Mouse (Mus musculus) liver, embryonic 13.5 days (tissue): Measurements from ENCODE around the gene Olfr325. TPM values are rescaled to one million over a fixed set of nuclear protein-coding genes. Genes with fewer than 3 reads are reported as not detected.
"Not testable (repeated sequence)": the region's sequence is repeated elsewhere in the genome, so short reads cannot be mapped to it uniquely, and the experiment has no call there.

Experiments
- ATAC-seq: fragments of 200-750 bp; cut with Nextera tagmentation; 2 replicates; pipeline ENCODE4 v1.8.0; 2017; ENCODE audit warnings: low read depth, mild to moderate bottlenecking, moderate number of reproducible peaks, moderate library complexity
- DNase-seq: peaks from one replicate; pipeline ENCODE4 v3.0.0; 2022
- H3K27ac ChIP-seq: fragments of 300-500 bp; sonication (generic); 2 replicates; pipeline ENCODE4 v1.5.1; 2015; ENCODE audit warnings: moderate library complexity, mild to moderate bottlenecking, inconsistent platforms
- H3K27me3 ChIP-seq: fragments of 300-500 bp; sonication (generic); 2 replicates; pipeline ENCODE4 v1.6.1; 2015; ENCODE audit warnings: mild to moderate bottlenecking, inconsistent platforms
- H3K36me3 ChIP-seq: fragments of 300-500 bp; sonication (generic); 2 replicates; pipeline ENCODE4 v1.6.1; 2015; ENCODE audit warnings: mild to moderate bottlenecking, inconsistent platforms
- H3K4me1 ChIP-seq: fragments of 300-500 bp; sonication (generic); replicated peaks from 2 replicates; pipeline ENCODE4 v1.6.1; 2015; ENCODE audit warnings: inconsistent platforms
- H3K4me2 ChIP-seq: fragments of 300-500 bp; sonication (generic); 2 replicates; pipeline ENCODE4 v1.6.1; 2015; ENCODE audit warnings: inconsistent platforms, mild to moderate bottlenecking, moderate library complexity
- H3K4me3 ChIP-seq: fragments of 300-500 bp; sonication (generic); replicated peaks from 2 replicates; pipeline ENCODE4 v1.5.1; 2015; ENCODE audit warnings: mild to moderate bottlenecking, inconsistent platforms
- H3K9ac ChIP-seq: fragments of 300-500 bp; sonication (generic); 2 replicates; pipeline ENCODE4 v1.6.1; 2015; ENCODE audit warnings: mild to moderate bottlenecking, inconsistent platforms
- H3K9me3 ChIP-seq: fragments of 300-500 bp; sonication (generic); replicated peaks from 2 replicates; pipeline ENCODE4 v1.6.1; 2016; ENCODE audit warnings: inconsistent platforms
- WGBS: fragments of 180-500 bp; shearing (Covaris S2); methylation state at CpG from one replicate; pipeline ENCODE4 v1.1.7; 2015; ENCODE audit not compliant: insufficient replicate concordance; 5-methylcytosine and 5-hydroxymethylcytosine counted together
- polyA plus RNA-seq: library from polyadenylated mRNA; unstranded; fragments of >200 nt; fragmentation: Nextera tagmentation; extraction: Ambion mirVana; gene quantifications from 2 replicates; pipeline ENCODE4 v1.2.1, GENCODE M21; 2015

Olfr325 gene
- not detected in 2 replicates for polyA plus RNA-seq

DNA sequence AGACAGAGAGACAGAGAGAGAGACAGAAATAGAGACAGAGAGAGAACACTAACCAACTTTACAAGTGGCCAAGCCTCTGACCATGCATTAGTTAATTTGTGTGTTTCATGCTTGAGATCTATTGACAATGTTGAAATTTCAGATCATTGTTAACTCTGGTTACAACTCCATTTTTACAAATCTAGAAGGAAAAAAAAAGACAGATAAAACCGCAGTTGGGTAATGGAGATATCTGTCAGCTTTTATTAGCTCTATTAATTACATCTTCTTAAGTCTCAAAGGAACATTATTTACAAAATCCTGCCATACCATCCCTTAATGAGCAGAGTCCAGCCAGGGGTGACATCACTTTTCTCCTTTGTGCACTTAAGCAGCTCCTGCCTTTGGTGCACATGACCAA, at the start of gene Olfr325:
TSS of gene Olfr325 (plus strand) at position 301 of the 400 bp plus-strand sequence.
- H3K9me3 ChIP-seq, result no peaks in the 10 kb centered on the region
- no peak for ATAC-seq
- no peak for DNase-seq
- H3K4me3 ChIP-seq, result no peak within 1 kb of the TSS
- no peak within 1 kb of the TSS for H3K9ac ChIP-seq
- peaks cover 4% of the 10 kb centered on the region; the same call in 1 of the 2 replicates for H3K27me3 ChIP-seq
- 56% methylated on average over 1 of the region's 1 CpGs for WGBS
- no peak within 1 kb of the TSS for H3K27ac ChIP-seq
- no peak within 1 kb of the TSS for H3K4me2 ChIP-seq
- H3K36me3 ChIP-seq, result no peaks in the 10 kb centered on the region
- no peaks in the 10 kb centered on the region for H3K4me1 ChIP-seq

DNA sequence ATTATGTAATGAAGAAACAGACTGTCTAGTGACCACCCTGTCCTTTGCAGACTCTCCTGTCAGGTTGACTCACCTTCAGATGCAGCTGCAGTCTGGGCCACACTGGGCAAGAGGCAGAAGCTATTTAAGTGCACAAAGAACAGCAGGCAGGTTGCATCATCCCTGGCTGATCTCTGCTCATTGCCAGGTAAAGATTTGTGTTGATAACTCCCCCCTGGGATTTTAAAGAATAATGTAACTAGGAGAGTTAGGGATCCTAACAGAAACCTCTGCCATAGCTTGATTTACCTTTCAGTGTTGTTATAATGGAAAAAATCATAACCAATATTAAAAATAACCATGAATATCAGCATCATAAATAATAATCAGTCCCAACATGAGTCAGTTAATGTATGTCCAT, 42.8 kb upstream of the Olfr325 start, which contains the start of gene Olfr330:
TSS of gene Olfr330 (minus strand) at position 101 of the 400 bp plus-strand sequence.
- H3K9me3 ChIP-seq, H3K9ac ChIP-seq, H3K4me3 ChIP-seq, DNase-seq, H3K36me3 ChIP-seq, H3K4me2 ChIP-seq, H3K27me3 ChIP-seq, H3K4me1 ChIP-seq, ATAC-seq, H3K27ac ChIP-seq: not testable (repeated sequence)

DNA sequence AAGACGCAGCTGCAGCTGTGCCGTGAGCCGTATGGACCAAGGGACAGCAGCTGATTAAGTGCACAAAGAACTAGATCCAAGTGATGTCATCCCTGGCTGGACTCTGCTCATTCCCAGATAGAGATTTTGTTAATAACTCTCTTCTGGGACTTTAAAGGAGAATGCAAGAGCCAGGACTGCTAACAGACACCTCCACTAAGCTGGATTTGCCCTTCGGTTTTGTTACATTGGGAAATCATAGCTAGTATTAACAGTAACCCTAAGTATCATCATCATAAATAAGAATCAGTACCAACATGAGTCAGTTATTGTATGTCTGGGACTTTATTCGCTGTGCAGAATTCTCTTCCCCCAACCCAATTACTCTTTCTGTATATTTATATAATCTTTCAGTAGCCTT, 31.2 kb upstream of the Olfr325 start, which contains the start of gene Olfr329-ps:
TSS of gene Olfr329-ps (minus strand) at position 101 of the 400 bp plus-strand sequence.
- Histone ChIP-seq H3K4me3 (no peak within 1 kb of the TSS), H3K4me2 (no peak within 1 kb of the TSS), H3K27me3 (no peaks in the 10 kb centered on the region), H3K4me1 (no peaks in the 10 kb centered on the region), H3K27ac (no peak within 1 kb of the TSS), H3K9me3 (no peaks in the 10 kb centered on the region), H3K9ac (no peak within 1 kb of the TSS), H3K36me3 (no peaks in the 10 kb centered on the region)
- ATAC-seq (no peak), DNase-seq (no peak)
- 67% methylated on average over 5 of the region's 5 CpGs for WGBS

DNA sequence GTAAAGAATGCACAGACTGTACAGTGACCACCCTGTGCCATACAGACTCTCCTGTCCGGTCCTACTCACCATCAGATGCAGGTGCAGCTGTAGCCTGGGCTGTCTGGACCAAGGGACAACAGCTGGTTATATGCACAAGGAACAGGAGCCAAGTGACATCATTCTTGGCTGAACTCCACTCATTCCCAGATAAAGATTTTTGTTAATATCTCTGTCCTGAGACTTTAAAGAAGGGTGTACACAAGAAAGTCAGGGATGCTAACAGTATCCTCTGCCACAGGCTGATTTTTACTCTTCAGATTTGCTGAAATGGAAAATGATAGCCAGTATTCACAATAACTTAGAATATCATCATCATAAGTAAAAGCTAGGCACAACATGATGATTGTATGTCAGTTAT, 22.0 kb upstream of the Olfr325 start, which contains the start of gene Olfr328:
TSS of gene Olfr328 (minus strand) at position 101 of the 400 bp plus-strand sequence.
- WGBS, result 65% methylated on average over 1 of the region's 1 CpGs

DNA sequence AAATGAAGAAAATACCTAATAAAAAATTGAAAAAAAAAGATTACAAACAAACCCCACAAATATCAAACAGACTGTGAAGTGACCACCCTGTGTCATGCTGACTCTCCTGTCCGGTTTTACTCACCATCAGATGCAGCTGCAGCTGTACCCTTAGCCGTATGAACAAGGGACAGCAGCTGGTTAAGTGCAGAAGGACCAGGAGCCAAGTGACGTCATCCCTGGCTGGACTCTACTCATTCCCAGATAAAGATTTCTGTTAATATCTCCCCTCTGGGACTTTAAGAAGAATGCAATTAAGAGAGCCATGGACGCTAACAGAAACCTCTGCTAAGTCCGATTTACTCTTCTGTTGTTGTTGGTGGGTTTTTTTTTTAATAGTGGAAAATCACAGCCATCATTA, 7.1 kb upstream of the Olfr325 start, which contains the start of gene Olfr224:
TSS of gene Olfr224 (minus strand) at position 149 of the 400 bp plus-strand sequence.
- 61% methylated on average over 5 of the region's 5 CpGs for WGBS
- DNase-seq, result no peak
- ATAC-seq, result no peak

More for the DNA sequence above, 22.0 kb upstream of the Olfr325 start, which contains the start of gene Olfr328:
- Histone ChIP-seq H3K4me1 (no peaks in the 10 kb centered on the region), H3K9ac (no peak within 1 kb of the TSS), H3K4me2 (no peak within 1 kb of the TSS), H3K27ac (no peak within 1 kb of the TSS), H3K27me3 (no peaks in the 10 kb centered on the region), H3K9me3 (no peaks in the 10 kb centered on the region), H3K36me3 (no peaks in the 10 kb centered on the region), H3K4me3 (no peak within 1 kb of the TSS)
- ATAC-seq, result no peak
- no peak for DNase-seq

DNA sequence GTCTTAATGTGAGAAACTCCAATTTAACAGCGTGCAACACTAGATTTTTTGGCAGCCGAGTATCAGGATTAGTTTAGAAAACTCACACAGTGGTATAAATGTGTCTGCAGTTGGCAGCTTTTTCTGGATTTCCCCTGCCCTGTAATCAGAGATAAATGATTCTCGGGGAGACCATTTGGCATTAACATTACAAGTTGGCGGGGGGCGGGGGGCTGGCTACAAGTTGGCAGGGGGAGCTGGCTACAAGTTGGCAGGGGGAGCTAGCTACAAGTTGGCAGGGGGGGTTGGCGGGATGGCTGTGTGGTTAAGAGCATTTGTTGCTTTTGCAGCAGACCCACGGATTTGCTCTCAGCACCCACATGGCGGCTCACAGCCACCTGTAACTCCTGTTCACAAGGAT, 1.1 kb downstream of the Olfr325 start:
- no peak for DNase-seq
- H3K4me1 ChIP-seq, result 0 out of 2 replicates have a peak, but pooled peaks cover 2% of the 10 kb centered on the region
- H3K9ac ChIP-seq, result no peak overlapping the region
- H3K27ac ChIP-seq, result no peak overlapping the region
- H3K4me3 ChIP-seq, result no peak overlapping the region
- no peak overlapping the region for H3K4me2 ChIP-seq
- WGBS, result 60% methylated on average over 8 of the region's 8 CpGs
- no peak for ATAC-seq
- H3K9me3 ChIP-seq, result no peaks in the 10 kb centered on the region
- no peaks in the 10 kb centered on the region for H3K36me3 ChIP-seq
- H3K27me3 ChIP-seq, result peaks cover 4% of the 10 kb centered on the region; the same call in 1 of the 2 replicates

More for the DNA sequence above, 7.1 kb upstream of the Olfr325 start, which contains the start of gene Olfr224:
- Histone ChIP-seq H3K4me1 (no peaks in the 10 kb centered on the region), H3K36me3 (no peaks in the 10 kb centered on the region), H3K9me3 (no peaks in the 10 kb centered on the region), H3K27me3 (no peaks in the 10 kb centered on the region), H3K9ac (no peak within 1 kb of the TSS), H3K4me2 (no peak within 1 kb of the TSS), H3K27ac (no peak within 1 kb of the TSS), H3K4me3 (no peak within 1 kb of the TSS)

DNA sequence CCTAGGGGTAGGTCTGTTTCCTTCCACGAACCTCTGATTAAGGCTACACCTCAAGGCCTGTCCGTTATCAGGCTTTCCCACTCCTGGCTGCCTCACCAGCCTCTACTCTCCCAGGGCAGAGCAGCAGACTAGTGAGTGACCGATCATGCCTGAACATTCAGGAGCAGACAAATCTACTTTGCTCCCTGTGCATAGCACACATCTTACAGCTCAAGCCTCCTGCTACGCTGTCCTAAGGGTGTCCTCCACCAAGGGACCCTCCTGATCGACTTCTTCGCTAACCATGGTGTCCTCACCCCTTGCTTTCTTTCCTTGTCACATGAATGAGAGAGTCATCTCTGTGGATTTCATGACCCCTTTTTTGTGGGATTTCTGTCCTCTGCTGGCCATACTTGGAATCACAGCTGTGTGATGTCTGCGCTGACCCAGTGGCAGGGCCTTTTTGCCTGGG, 10.4 kb downstream of the Olfr325 start:
- peaks cover 38% of the 10 kb centered on the region for H3K4me1 ChIP-seq
- 31% methylated on average over 7 of the region's 7 CpGs for WGBS
- peak overlapping the region; percentile 32 for H3K4me3 ChIP-seq
- ATAC-seq, result peak; percentile 100
- no peaks in the 10 kb centered on the region for H3K27me3 ChIP-seq
- H3K9ac ChIP-seq, result peak overlapping the region; percentile 61
- peak overlapping the region; percentile 64 for H3K4me2 ChIP-seq
- DNase-seq, result peak; percentile 79
- no peaks in the 10 kb centered on the region for H3K9me3 ChIP-seq
- H3K27ac ChIP-seq, result peak overlapping the region; percentile 92
- no peaks in the 10 kb centered on the region for H3K36me3 ChIP-seq

DNA sequence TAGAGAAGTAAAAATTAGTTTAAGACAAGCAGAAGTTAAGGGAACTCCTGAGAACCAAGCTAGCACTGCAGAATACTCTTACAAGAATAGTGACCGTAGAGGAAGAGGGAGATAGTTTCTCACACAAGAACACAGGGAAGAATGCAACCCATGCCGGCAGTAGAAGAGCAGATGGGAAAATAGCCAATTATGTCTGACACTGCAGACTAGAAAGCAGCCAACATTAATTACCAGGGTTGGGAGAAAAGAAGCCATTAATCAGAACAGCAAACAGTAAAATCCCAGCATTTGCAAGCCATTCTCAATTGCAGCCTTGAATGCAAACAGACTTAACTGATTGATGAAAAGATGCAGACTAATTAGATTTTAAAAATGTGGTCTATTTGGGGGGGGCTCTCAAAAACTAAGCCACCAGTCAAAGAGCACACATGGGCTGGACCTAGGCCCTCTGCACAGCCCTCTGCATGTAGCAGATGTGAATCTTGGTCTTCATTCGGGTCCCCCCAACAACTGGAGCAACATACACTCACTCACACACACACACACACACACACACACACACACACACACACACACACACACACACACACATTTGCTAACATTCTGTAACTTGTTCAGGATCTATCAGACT, 11.2 kb downstream of the Olfr325 start:
- H3K9me3 ChIP-seq, result no peaks in the 10 kb centered on the region
- DNase-seq, result no peak
- H3K4me3 ChIP-seq, result no peak overlapping the region
- H3K27me3 ChIP-seq, result no peaks in the 10 kb centered on the region
- H3K36me3 ChIP-seq, result no peaks in the 10 kb centered on the region
- WGBS, result 64% methylated on average over 3 of the region's 3 CpGs
- no peak for ATAC-seq
- peak overlapping the region; percentile 13; the same call in 1 of the 2 replicates for H3K27ac ChIP-seq
- no peak overlapping the region for H3K9ac ChIP-seq
- H3K4me2 ChIP-seq, result no peak overlapping the region
- peaks cover 36% of the 10 kb centered on the region for H3K4me1 ChIP-seq

DNA sequence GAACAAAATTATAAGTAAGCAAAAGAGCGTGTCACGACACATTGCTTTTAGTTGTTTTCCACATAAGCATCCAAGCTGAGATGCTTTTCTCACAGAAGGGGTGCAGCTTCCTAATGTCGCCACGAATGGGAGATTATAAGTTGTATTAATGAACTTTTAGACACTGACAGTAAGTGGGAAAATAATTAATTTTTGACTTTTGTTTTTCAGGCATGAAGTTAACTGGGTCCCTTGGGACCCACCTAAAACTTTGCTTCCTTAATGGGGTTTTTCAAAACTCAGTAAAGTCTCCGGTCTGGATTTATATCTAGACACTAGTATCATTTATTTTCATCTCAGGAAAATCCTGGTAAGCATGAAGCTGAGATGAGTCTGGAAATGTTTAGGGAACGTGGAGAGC, 17.3 kb downstream of the Olfr325 start, which contains the start of gene Olfr324:
TSS of gene Olfr324 (plus strand) at position 301 of the 400 bp plus-strand sequence.
- Histone ChIP-seq H3K27ac (no peak within 1 kb of the TSS), H3K27me3 (peaks cover 2% of the 10 kb centered on the region; the same call in 1 of the 2 replicates), H3K4me3 (no peak within 1 kb of the TSS), H3K4me1 (peaks cover 3% of the 10 kb centered on the region), H3K4me2 (no peak within 1 kb of the TSS), H3K36me3 (no peaks in the 10 kb centered on the region), H3K9me3 (no peaks in the 10 kb centered on the region), H3K9ac (no peak within 1 kb of the TSS)
- 65% methylated on average over 6 of the region's 6 CpGs for WGBS
- ATAC-seq (no peak), DNase-seq (no peak)

DNA sequence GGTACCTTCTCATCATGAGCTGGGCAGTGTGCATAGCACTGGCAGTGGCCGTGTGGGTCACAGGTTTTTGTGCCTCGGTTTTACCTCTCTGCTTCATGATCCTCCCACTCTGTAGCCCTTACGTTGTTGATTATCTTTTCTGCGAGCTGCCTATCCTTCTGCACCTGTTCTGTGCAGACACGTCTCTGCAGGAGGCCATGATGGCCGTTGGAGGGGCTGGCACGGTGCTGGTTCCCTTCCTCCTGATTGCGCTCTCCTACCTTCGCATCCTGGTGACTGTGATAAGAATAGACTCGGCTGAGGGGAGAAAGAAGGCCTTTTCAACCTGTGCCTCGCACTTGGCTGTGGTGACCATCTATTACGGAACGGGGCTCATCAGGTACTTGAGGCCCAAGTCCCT, 20.3 kb downstream of the Olfr325 start:
- H3K36me3 ChIP-seq, result no peaks in the 10 kb centered on the region
- no peak overlapping the region for H3K9ac ChIP-seq
- ATAC-seq (no peak), DNase-seq (no peak)
- no peak overlapping the region for H3K4me3 ChIP-seq
- H3K27ac ChIP-seq, result no peak overlapping the region
- no peaks in the 10 kb centered on the region for H3K9me3 ChIP-seq
- H3K27me3 ChIP-seq, result peaks cover 2% of the 10 kb centered on the region; the same call in 1 of the 2 replicates
- peaks cover 4% of the 10 kb centered on the region for H3K4me1 ChIP-seq
- no peak overlapping the region for H3K4me2 ChIP-seq
- WGBS, result 61% methylated on average over 13 of the region's 13 CpGs

DNA sequence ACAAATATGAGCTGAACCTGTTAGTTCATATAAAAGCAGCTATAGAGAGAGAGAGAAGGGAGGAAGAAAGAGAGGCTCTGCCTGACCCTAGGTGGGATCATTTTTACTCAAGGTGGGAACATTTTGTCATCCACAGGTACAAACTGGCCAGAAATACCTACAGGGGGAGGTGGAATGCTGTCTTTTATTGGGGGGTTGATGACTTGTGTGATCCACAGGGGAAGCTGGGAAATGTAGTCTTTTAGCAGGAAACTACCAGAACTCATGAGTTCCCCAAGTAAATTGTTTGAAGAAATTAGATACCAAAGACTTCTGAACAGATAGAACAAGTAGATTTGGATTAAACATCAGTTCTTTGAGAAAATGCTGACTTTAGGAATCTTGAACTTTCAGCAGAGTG, 24.5 kb downstream of the Olfr325 start:
- Histone ChIP-seq H3K4me2 (no peak overlapping the region), H3K36me3 (no peaks in the 10 kb centered on the region), H3K4me1 (peaks cover 16% of the 10 kb centered on the region), H3K4me3 (no peak overlapping the region), H3K9me3 (no peaks in the 10 kb centered on the region), H3K9ac (no peak overlapping the region), H3K27ac (no peak overlapping the region), H3K27me3 (no peaks in the 10 kb centered on the region)
- ATAC-seq (no peak), DNase-seq (no peak)
